Mouse (Mus musculus) heart, postnatal 0 days (tissue): ENCODE measurements at regions not wholly inside any gene's neighbourhood (a gene's known extent, or its start where the extent isn't known, plus 50 kb on each side); places are given as distances from the start of the nearest gene placed in this dataset.
A peak's percentile ranks its signal among the peaks of the same experiment; 100 is the strongest.

Experiments
- ATAC-seq: fragments of 200-750 bp; cut with Nextera tagmentation; 2 replicates; pipeline ENCODE4 v1.8.0; 2017; ENCODE audit warnings: low read depth, moderate number of reproducible peaks, moderate library complexity; ENCODE audit not compliant: insufficient read depth
- DNase-seq: peaks from one replicate; pipeline ENCODE4 v3.0.0-alpha.2; 2016; ENCODE audit warnings: low spot score
- H3K27ac ChIP-seq: fragments of 300-500 bp; sonication (generic); 2 replicates; pipeline ENCODE4 v1.5.1; 2014; ENCODE audit warnings: low read depth, mild to moderate bottlenecking
- H3K27me3 ChIP-seq: fragments of 300-500 bp; sonication (generic); 2 replicates; pipeline ENCODE4 v1.6.1; 2014; ENCODE audit warnings: low read length, mixed read lengths; ENCODE audit not compliant: control insufficient read depth, insufficient read depth
- H3K36me3 ChIP-seq: fragments of 300-500 bp; sonication (generic); replicated peaks from 2 replicates; pipeline ENCODE4 v1.6.1; 2014; ENCODE audit warnings: low read length, mixed read lengths; ENCODE audit not compliant: control insufficient read depth, insufficient read depth
- H3K4me1 ChIP-seq: fragments of 300-500 bp; sonication (generic); 2 replicates; pipeline ENCODE4 v1.6.1; 2014; ENCODE audit warnings: antibody characterized with exemption; ENCODE audit not compliant: control insufficient read depth, insufficient read depth
- H3K4me2 ChIP-seq: fragments of 300-500 bp; sonication (generic); 2 replicates; pipeline ENCODE4 v1.6.1; 2014; ENCODE audit warnings: low read depth, mild to moderate bottlenecking, low read length, moderate library complexity
- H3K4me3 ChIP-seq: fragments of 300-500 bp; sonication (generic); 2 replicates; pipeline ENCODE4 v1.5.1; 2014; ENCODE audit warnings: low read depth, low read length
- H3K9ac ChIP-seq: fragments of 300-500 bp; sonication (generic); replicated peaks from 2 replicates; pipeline ENCODE4 v1.6.1; 2014; ENCODE audit warnings: low read depth, low read length, mixed read lengths
- H3K9me3 ChIP-seq: fragments of 300-500 bp; sonication (generic); replicated peaks from 2 replicates; pipeline ENCODE4 v1.6.1; 2016; ENCODE audit warnings: low read length; ENCODE audit not compliant: control insufficient read depth
- CTCF ChIP-seq: IDR thresholded peaks from 2 replicates; pipeline ENCODE4 v1.5.1; 2016; ENCODE audit warnings: antibody characterized with exemption, control low read depth, low read depth
- EP300 ChIP-seq: IDR thresholded peaks from 2 replicates; pipeline ENCODE4 v1.6.1; 2016; ENCODE audit warnings: antibody characterized with exemption, low read depth
- whole genome bisulfite sequencing: fragments of 180-500 bp; shearing (Covaris S2); extraction: QIAGEN DNeasy Blood & Tissue Kit; methylation state at CpG from one replicate; pipeline ENCODE4 v1.1.7; 2014; 5-methylcytosine and 5-hydroxymethylcytosine counted together

DNA sequence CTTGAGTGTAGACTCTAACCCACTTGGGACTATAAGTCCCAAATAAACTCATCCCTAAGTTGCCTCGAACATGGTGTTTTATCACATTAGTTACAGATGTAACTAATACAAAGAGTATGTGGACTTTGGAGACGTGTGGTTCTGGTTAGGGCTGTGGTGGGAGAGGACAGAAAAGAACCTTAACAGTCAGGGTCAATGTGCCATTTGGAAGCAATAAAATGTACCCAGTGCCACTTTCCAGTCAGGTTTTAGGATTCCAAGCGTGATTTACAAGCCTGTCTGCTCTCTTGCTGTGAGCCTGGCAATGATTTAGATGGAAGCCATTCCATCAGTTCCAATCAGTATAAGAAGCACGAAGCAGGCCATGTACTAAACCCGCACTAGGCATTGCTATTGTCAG is 65.2 kb upstream of the D16Ertd472e start:
- no peaks in the 10 kb centered on the region for H3K27me3 ChIP-seq
- H3K9me3 ChIP-seq, result no peaks in the 10 kb centered on the region
- no peak overlapping the region for H3K27ac ChIP-seq
- H3K36me3 ChIP-seq, result no peaks in the 10 kb centered on the region
- no peak overlapping the region for H3K4me3 ChIP-seq
- TF ChIP-seq CTCF, result no peak
- no peak for TF ChIP-seq EP300
- DNase-seq (no peak), ATAC-seq (no peak)
- no peak overlapping the region for H3K4me2 ChIP-seq
- H3K9ac ChIP-seq, result no peak overlapping the region
- 80% methylated on average over 5 of the region's 5 CpGs for WGBS
- H3K4me1 ChIP-seq, result no peaks in the 10 kb centered on the region

DNA sequence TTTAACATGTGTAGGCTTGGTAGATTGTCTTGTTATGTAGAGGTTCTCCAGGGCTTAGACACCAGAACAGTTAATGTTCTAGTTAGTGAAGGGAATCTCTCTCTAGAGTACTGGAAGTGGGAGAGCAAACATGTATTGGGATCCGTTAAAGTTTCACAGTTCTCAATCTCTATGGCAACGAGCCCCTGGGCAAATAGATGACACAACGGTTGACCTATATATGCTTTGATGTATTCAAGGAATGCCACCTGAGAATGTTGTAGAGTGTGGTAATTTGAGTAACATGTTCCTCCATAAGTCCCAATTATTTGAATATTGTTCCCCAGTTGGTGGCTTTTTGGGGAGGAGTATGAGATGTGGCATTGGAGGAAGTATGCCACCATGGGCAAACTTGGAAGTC is 64.7 kb upstream of the D16Ertd472e start:
- no peak overlapping the region for H3K9ac ChIP-seq
- no peaks in the 10 kb centered on the region for H3K9me3 ChIP-seq
- ATAC-seq (no peak), DNase-seq (no peak)
- no peak overlapping the region for H3K4me3 ChIP-seq
- H3K27me3 ChIP-seq, result no peaks in the 10 kb centered on the region
- no peaks in the 10 kb centered on the region for H3K36me3 ChIP-seq
- H3K4me1 ChIP-seq, result no peaks in the 10 kb centered on the region
- no peak overlapping the region for H3K4me2 ChIP-seq
- 76% methylated on average over 3 of the region's 3 CpGs for WGBS
- TF ChIP-seq CTCF, result no peak
- TF ChIP-seq EP300, result no peak
- H3K27ac ChIP-seq, result no peak overlapping the region

DNA sequence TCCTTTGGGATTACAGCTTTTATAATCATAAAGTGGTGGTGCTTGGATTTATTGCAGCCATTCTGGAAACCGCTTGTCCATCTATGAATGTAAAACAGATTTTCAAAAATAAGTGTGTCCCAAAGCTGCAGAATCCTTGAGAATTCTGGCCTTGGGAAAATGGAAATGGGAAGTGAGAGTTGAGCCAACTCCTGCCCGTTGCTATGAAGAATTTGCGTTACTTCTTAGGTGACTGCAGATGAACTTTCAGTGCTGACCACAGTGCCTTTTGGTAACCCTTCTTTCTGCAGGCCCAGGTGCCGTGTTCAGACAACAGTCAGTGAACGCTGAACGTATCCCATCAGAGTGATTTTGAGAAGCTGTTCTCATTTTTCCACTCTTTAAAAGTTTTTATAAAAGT is 60.9 kb upstream of the D16Ertd472e start:
- no peaks in the 10 kb centered on the region for H3K9me3 ChIP-seq
- H3K4me2 ChIP-seq, result no peak overlapping the region
- no peaks in the 10 kb centered on the region for H3K36me3 ChIP-seq
- no peak for TF ChIP-seq CTCF
- no peak for TF ChIP-seq EP300
- DNase-seq (no peak), ATAC-seq (no peak)
- 82% methylated on average over 6 of the region's 6 CpGs for whole genome bisulfite sequencing
- H3K4me3 ChIP-seq, result no peak overlapping the region
- H3K27me3 ChIP-seq, result no peaks in the 10 kb centered on the region
- H3K27ac ChIP-seq, result no peak overlapping the region
- H3K4me1 ChIP-seq, result no peaks in the 10 kb centered on the region
- H3K9ac ChIP-seq, result no peak overlapping the region

DNA sequence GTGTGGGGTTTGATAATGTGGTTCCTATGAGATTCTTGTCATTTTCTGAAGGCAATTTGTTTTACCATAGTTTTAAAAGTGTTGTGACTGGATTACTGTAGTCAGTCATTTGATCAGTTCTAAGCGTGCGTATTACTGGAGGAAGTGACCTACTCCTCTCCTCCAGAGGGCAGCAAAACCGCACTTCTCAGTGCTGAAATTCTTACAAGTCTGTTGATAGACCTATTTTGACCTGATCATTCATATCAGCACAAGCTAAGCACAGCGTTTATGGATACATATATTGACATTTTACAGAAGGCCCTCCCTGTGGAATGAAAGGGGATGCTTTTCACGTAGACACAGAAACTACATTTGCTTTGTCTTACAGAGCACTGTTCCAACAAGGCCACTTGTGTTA is 60.5 kb upstream of the D16Ertd472e start:
- H3K4me3 ChIP-seq, result no peak overlapping the region
- no peak for ATAC-seq
- no peak overlapping the region for H3K4me2 ChIP-seq

DNA sequence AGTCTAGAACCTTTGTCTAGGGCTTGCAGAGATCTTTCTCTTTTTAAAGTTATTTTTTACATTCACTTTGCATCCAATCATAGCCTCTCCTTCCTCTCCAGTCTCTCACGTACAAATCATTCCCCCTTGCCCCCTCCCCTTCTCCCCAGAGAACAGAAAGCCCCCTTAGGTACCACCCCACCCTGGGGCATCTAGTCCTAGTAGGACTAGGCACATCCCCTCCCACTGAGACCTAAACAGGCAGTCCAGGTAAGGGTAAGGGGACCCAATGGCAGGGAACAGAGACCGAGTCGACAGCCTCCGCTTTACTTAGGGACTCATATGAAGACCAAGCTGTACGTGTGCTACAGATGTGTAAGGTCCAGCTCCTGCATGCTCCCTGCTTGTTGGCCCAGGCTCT is 59.3 kb upstream of the D16Ertd472e start:
- TF ChIP-seq CTCF (no peak), EP300 (no peak)
- WGBS, result 76% methylated on average over 5 of the region's 5 CpGs
- ATAC-seq, result no peak

More for the DNA sequence above, 60.5 kb upstream of the D16Ertd472e start:
- WGBS, result 30% methylated on average over 5 of the region's 5 CpGs
- no peaks in the 10 kb centered on the region for H3K4me1 ChIP-seq
- no peak overlapping the region for H3K27ac ChIP-seq
- H3K27me3 ChIP-seq, result no peaks in the 10 kb centered on the region
- DNase-seq, result peak; percentile 16
- H3K9me3 ChIP-seq, result no peaks in the 10 kb centered on the region
- no peak overlapping the region for H3K9ac ChIP-seq
- no peaks in the 10 kb centered on the region for H3K36me3 ChIP-seq
- TF ChIP-seq EP300, result no peak
- TF ChIP-seq CTCF, result peak; percentile 68

DNA sequence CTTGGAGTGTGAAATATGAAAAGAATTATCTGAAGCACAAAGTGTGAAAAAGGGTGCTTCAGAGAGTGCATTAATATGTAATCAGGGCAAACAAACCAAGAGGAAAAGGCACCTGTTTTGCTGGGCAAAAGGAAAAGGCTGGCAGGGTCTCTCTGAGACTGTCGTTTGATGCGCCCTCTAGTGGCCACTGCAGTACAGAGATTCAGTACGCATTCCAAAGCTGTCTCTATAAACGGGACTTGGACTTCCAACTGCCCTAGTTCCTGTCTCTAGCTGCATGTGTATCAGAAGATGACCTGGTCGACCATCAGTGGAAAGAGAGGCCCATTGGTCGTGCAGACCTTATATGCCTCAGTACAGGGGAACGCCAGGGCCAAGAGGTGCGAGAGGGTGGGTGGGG is 58.7 kb upstream of the D16Ertd472e start:
- no peaks in the 10 kb centered on the region for H3K9me3 ChIP-seq
- no peaks in the 10 kb centered on the region for H3K4me1 ChIP-seq
- H3K27ac ChIP-seq, result no peak overlapping the region
- H3K9ac ChIP-seq, result no peak overlapping the region
- 19% methylated on average over 8 of the region's 8 CpGs for WGBS
- H3K4me2 ChIP-seq, result no peak overlapping the region
- no peaks in the 10 kb centered on the region for H3K36me3 ChIP-seq
- H3K27me3 ChIP-seq, result no peaks in the 10 kb centered on the region
- DNase-seq (peak; percentile 57), ATAC-seq (peak; percentile 58; the same call in 1 of the 2 replicates)
- no peak overlapping the region for H3K4me3 ChIP-seq
- TF ChIP-seq CTCF, result peak; percentile 82
- TF ChIP-seq EP300, result no peak

More for the DNA sequence above, 59.3 kb upstream of the D16Ertd472e start:
- no peaks in the 10 kb centered on the region for H3K36me3 ChIP-seq
- no peak overlapping the region for H3K27ac ChIP-seq
- no peak overlapping the region for H3K4me2 ChIP-seq
- H3K9me3 ChIP-seq, result no peaks in the 10 kb centered on the region
- H3K4me3 ChIP-seq, result no peak overlapping the region
- no peaks in the 10 kb centered on the region for H3K27me3 ChIP-seq
- H3K4me1 ChIP-seq, result no peaks in the 10 kb centered on the region
- H3K9ac ChIP-seq, result no peak overlapping the region
- DNase-seq, result no peak
